ENCODE assay signal across 13 mouse cellular contexts in the genomic region with DNA sequence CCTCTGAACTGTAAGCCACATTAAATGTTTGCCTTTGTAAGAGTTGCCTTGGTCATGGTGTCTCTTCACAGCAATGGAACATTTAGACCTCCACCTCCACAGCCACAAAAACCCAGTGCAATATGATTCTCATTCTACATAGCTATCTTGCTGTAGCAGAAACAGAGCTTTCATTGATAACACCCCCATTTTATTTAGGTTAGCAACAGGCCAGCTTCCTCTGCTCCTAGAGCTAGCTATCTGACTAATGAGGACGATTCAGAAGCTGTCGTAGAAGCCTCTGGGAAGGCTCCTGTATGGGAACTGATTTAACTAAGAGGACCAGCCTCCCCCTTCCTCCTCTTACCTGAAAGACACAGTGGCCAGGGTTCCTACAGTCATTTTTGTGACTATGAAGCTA.
"Had no signal": no experiment of that assay in that cellular context is flagged by ENCODE, and none has a peak within 500 bp of the region (broad histone marks: within the 10 kb centered on the region; RNA-seq: fewer than 3 reads in every experiment).

No protein-coding gene starts in this region.

- H3K9ac ChIP-seq: limb, embryonic 13.5 days; liver, embryonic 15.5 days; lung, embryonic 15.5 days; midbrain, embryonic 13.5 days had no signal

- H3K9me3 ChIP-seq: limb, embryonic 13.5 days; liver, embryonic 15.5 days; lung, embryonic 15.5 days; midbrain, embryonic 13.5 days had no signal

- H3K36me3 ChIP-seq: lung, embryonic 15.5 days had no signal

- H3K4me1 ChIP-seq: limb, embryonic 13.5 days had no signal

- H3K27ac ChIP-seq: limb, embryonic 13.5 days; liver, embryonic 15.5 days; lung, embryonic 15.5 days; macrophage; midbrain, embryonic 13.5 days had no signal

- H3K27me3 ChIP-seq: limb, embryonic 13.5 days; liver, embryonic 15.5 days; lung, embryonic 15.5 days; midbrain, embryonic 13.5 days had no signal

- ATAC-seq: midbrain, embryonic 13.5 days had no signal

- H3K4me3 ChIP-seq: limb, embryonic 13.5 days; liver, embryonic 15.5 days; lung, embryonic 15.5 days; midbrain, embryonic 13.5 days had no signal

- H3K4me2 ChIP-seq: limb, embryonic 13.5 days; liver, embryonic 15.5 days; lung, embryonic 15.5 days; midbrain, embryonic 13.5 days had no signal

- DNase-seq: kidney, postnatal 25 days; layer of hippocampus, postnatal 36 days; left cerebral cortex, postnatal 4 days; lung, postnatal 14 days; right cerebral cortex, postnatal 4 days; spleen, adult 18-20 months; thymus, adult 18-20 months; thymus, postnatal 14 days had no signal
